Mouse (Mus musculus) limb, embryonic 15.5 days (tissue): ENCODE measurements around the gene Me3. TPM values are rescaled to one million over a fixed set of nuclear protein-coding genes. Genes with fewer than 3 reads are reported as not detected.

Source experiments
- ATAC-seq: fragments of 200-750 bp; cut with Nextera tagmentation; 2 replicates; pipeline ENCODE4 v1.8.0; 2017; ENCODE audit warnings: low read depth, moderate TSS enrichment; ENCODE audit not compliant: insufficient number of reproducible peaks, low FRiP score, low TSS enrichment
- H3K27ac ChIP-seq: fragments of 300-500 bp; sonication (generic); 2 replicates; pipeline ENCODE4 v1.5.1; 2015; ENCODE audit warnings: moderate library complexity, mild to moderate bottlenecking, inconsistent platforms
- H3K27me3 ChIP-seq: fragments of 300-500 bp; sonication (generic); 2 replicates; pipeline ENCODE4 v1.6.1; 2015; ENCODE audit warnings: inconsistent platforms
- H3K36me3 ChIP-seq: fragments of 300-500 bp; sonication (generic); 2 replicates; pipeline ENCODE4 v1.6.1; 2015; ENCODE audit warnings: inconsistent platforms
- H3K4me1 ChIP-seq: fragments of 300-500 bp; sonication (generic); 2 replicates; pipeline ENCODE4 v1.6.1; 2015; ENCODE audit warnings: inconsistent platforms
- H3K4me2 ChIP-seq: fragments of 300-500 bp; sonication (generic); 2 replicates; pipeline ENCODE4 v1.6.1; 2015; ENCODE audit warnings: mild to moderate bottlenecking, inconsistent platforms
- H3K4me3 ChIP-seq: fragments of 300-500 bp; sonication (generic); 2 replicates; pipeline ENCODE4 v1.5.1; 2015; ENCODE audit warnings: mild to moderate bottlenecking, inconsistent platforms
- H3K9ac ChIP-seq: fragments of 300-500 bp; sonication (generic); 2 replicates; pipeline ENCODE4 v1.6.1; 2015; ENCODE audit warnings: inconsistent platforms
- H3K9me3 ChIP-seq: fragments of 300-500 bp; sonication (generic); 2 replicates; pipeline ENCODE4 v1.6.1; 2016; ENCODE audit warnings: inconsistent platforms
- WGBS: fragments of 180-500 bp; shearing (Covaris S2); methylation state at CpG from one replicate; pipeline ENCODE4 v1.1.7; 2015; 5-methylcytosine and 5-hydroxymethylcytosine counted together
- polyA plus RNA-seq: library from polyadenylated mRNA; unstranded; fragments of >200 nt; fragmentation: Nextera tagmentation; extraction: Ambion mirVana; gene quantifications from 2 replicates; pipeline ENCODE4 v1.2.1, GENCODE M21; 2015

The Me3 gene
- polyA plus RNA-seq, 1 experiment from 2014 or later: 2.0 TPM

DNA sequence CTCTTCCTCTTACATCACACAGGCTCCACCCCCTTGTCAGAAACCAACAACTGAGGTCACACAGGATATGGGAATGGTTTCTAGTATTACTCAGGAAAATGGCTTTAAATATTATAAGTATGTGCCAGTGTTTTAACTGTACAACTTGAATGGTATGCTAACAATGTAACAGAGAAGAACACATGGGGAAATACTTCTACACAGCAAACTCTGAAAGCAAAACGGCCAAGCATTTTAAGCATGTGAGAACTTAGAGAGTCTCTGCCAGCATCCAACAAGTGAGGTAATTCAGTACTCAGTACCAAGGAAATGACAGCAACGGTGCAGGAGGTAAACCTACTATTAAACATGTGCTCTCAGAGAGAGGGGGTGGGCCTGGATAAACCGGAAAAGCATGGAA lies 252.4 kb downstream of the Me3 start:
- ATAC-seq: no peak
- 11% methylated on average over 3 of the region's 3 CpGs for WGBS
- Histone ChIP-seq H3K27ac (no peak overlapping the region), H3K4me1 (no peaks in the 10 kb centered on the region), H3K9ac (no peak overlapping the region), H3K36me3 (no peaks in the 10 kb centered on the region), H3K4me3 (no peak overlapping the region), H3K9me3 (no peaks in the 10 kb centered on the region), H3K27me3 (no peaks in the 10 kb centered on the region), H3K4me2 (no peak overlapping the region)

DNA sequence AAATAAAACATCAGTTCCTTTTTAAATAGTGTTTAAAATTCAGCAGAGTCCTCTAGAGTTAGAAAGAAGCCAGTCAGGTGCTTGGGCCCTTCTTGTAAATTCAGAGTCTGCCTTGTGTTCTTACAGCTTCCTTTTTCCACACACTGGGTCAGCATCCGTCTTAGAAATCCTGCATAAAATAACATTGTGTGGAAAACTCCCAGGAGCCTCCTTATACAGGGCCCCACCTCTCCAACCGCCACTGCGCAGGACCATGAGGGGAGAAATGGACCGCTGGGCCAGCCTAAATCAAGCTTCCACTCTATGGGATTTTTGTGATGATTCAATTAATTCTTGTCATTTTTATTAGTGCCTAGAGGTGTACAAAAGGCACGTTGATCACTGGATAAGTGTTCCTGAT lies 259.2 kb downstream of the Me3 start:
- no peak overlapping the region for H3K27ac ChIP-seq
- no peaks in the 10 kb centered on the region for H3K9me3 ChIP-seq
- no peaks in the 10 kb centered on the region for H3K36me3 ChIP-seq
- H3K9ac ChIP-seq: no peak overlapping the region
- no peak overlapping the region for H3K4me3 ChIP-seq
- H3K4me2 ChIP-seq: peak overlapping the region; percentile 25; the same call in 1 of the 2 replicates
- peaks cover 5% of the 10 kb centered on the region; the same call in 1 of the 2 replicates for H3K4me1 ChIP-seq
- WGBS: 36% methylated on average over 5 of the region's 5 CpGs
- ATAC-seq: 0 out of 2 replicates have a peak, but pooled peaks have one; percentile 30
- no peaks in the 10 kb centered on the region for H3K27me3 ChIP-seq

DNA sequence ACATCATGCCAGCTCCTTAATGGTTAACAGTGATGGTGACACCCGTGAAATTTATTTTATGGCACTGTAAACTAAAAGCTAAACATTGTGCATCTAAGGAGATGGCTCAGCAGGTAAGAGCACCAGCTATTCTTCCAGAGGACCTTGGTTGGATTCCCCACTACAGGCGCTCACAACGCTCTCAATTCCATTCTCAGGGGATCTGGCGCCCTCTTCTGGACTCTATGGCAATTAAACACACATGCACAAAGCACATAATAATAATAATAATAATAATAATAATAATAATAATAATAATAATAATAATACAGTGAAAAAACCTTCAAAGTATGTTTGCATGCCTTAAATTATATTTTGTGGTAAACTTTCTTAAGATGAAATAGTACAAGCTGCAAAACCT lies 259.7 kb downstream of the Me3 start:
- Histone ChIP-seq H3K9ac (no peak overlapping the region), H3K9me3 (no peaks in the 10 kb centered on the region), H3K27ac (no peak overlapping the region), H3K4me3 (no peak overlapping the region), H3K27me3 (no peaks in the 10 kb centered on the region), H3K4me1 (peaks cover 5% of the 10 kb centered on the region; the same call in 1 of the 2 replicates), H3K4me2 (0 out of 2 replicates have a peak overlapping the region, but pooled peaks have one; percentile 25), H3K36me3 (no peaks in the 10 kb centered on the region)
- WGBS: 27% methylated on average over 4 of the region's 4 CpGs
- no peak for ATAC-seq

DNA sequence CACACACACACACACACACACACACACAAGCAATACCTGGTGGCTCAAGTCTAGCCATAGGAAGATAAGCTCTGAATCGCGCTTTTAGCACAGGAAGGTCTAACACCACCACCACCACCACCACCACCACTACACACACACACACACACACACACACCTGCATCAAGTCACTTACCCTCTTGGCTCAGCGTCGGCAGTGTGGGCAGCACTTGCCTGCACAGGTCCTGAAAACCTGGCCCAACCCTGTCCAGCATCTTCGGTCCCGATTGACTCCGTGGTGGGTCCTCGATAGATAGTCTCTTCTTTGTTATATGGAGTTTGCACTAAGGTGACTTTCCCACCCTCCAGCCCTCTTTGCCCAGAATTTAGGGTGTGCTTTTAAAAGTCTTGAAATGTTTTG lies 270.8 kb downstream of the Me3 start:
- H3K27ac ChIP-seq: no peak overlapping the region
- no peaks in the 10 kb centered on the region for H3K9me3 ChIP-seq
- H3K4me1 ChIP-seq: 0 out of 2 replicates have a peak, but pooled peaks cover 2% of the 10 kb centered on the region
- 85% methylated on average over 8 of the region's 8 CpGs for WGBS
- no peak overlapping the region; the same call in 1 of the 2 replicates for H3K4me2 ChIP-seq
- H3K9ac ChIP-seq: no peak overlapping the region
- H3K36me3 ChIP-seq: no peaks in the 10 kb centered on the region
- no peak for ATAC-seq
- H3K4me3 ChIP-seq: no peak overlapping the region
- no peaks in the 10 kb centered on the region for H3K27me3 ChIP-seq

DNA sequence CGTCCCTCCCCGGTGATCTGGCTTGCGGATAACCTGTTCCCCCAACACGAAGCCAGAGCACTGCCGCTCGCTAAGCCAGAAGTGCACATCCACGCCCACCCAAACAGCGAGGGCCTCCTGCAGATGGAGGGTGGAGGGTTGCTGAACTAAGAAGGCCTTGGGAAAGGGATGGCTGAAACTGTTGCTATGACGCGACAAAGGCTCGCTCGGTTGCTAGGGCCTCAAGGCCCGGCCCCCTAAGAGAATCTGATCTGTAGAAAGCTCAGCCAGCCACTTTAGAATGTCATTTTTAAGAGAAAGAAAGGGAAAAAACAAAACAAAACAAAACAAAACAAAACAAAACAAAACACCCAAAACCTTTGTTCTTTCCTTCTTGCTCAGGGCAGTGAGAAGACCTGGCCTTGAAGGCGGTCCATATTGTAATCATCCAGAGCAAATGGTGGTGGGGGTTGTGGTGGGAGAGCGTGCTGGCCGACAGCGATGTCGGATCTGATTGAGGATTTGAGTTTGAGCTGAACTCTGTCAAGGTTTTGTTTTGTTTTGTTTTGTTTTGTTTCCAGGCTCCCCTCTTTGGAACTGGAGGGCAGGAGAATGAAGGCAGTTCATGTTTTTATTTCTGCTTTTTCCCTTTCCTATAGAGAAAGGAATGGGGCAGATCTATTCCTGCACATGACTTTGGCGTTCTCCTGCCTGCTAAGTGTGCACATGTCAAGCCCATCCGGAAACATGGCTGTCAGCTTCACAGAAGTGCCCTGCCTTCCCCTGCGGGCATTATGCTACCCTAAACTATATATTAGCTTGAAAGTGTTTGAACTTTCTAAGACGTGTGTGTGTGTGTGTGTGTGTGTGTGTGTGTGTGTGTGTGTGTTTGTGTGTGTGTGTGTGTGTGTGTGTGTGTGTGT lies 271.5 kb downstream of the Me3 start, which contains the start of gene Ccdc81:
Gene Ccdc81, minus strand, starts transcription at position 188 of the 902 bp plus-strand sequence.
- no peaks in the 10 kb centered on the region for H3K9me3 ChIP-seq
- 32% methylated on average over 22 of the region's 22 CpGs for WGBS
- H3K4me3 ChIP-seq: no peak within 1 kb of the TSS
- H3K36me3 ChIP-seq: no peaks in the 10 kb centered on the region
- no peak within 1 kb of the TSS; the same call in 1 of the 2 replicates for H3K4me2 ChIP-seq
- no peaks in the 10 kb centered on the region for H3K27me3 ChIP-seq
- H3K9ac ChIP-seq: no peak within 1 kb of the TSS
- no peak for ATAC-seq
- H3K4me1 ChIP-seq: 0 out of 2 replicates have a peak, but pooled peaks cover 2% of the 10 kb centered on the region
- H3K27ac ChIP-seq: no peak within 1 kb of the TSS

Other genes with a start within 250 kb of the Me3 start
- gene Tmem135, start 228.2 kb upstream of the Me3 start, polyA plus RNA-seq: 19.4 and 20.8 TPM in 2 replicates
- gene Fzd4, start 228.0 kb upstream of the Me3 start, polyA plus RNA-seq: 11.1 and 12.3 TPM in 2 replicates
- 81.4 and 85.1 TPM in 2 replicates for gene Prss23, start 105.2 kb upstream of the Me3 start, polyA plus RNA-seq